Mouse (Mus musculus) lung, postnatal 14 days (tissue): Measurements from ENCODE around the gene Eif2ak1.

Experiments used
- DNase-seq: peaks from one replicate; pipeline ENCODE4 v3.0.0; 2021

Gene Eif2ak1

DNA sequence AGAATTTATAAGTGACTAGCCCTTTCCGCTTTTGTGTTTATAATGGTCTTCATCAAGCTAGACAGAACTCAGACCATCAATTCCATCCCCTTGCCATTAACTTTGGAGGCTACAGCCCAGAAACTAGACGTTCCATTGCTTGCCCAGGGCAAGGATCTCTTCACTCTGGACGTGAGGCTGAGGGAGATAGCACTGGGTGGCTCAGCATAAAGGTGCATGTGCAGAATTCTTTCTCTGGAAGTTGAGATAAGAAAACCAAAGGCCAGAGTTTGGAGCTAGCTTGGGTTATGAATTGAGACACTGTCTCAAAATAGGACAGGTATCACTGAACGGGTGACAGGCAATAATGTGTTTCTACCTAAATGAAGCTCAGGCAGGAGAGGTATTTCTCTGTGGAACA is 86.2 kb downstream of the Eif2ak1 start:
- no peak for DNase-seq

- no peak for DNase-seq
Observed at GRCm38 (mm10) chr5:143906429-143906828, 88.8 kb downstream of the Eif2ak1 start.

GRCm38 (mm10) chr5:143908926-143909325 is 91.3 kb downstream of the Eif2ak1 start:
- no peak for DNase-seq

DNA sequence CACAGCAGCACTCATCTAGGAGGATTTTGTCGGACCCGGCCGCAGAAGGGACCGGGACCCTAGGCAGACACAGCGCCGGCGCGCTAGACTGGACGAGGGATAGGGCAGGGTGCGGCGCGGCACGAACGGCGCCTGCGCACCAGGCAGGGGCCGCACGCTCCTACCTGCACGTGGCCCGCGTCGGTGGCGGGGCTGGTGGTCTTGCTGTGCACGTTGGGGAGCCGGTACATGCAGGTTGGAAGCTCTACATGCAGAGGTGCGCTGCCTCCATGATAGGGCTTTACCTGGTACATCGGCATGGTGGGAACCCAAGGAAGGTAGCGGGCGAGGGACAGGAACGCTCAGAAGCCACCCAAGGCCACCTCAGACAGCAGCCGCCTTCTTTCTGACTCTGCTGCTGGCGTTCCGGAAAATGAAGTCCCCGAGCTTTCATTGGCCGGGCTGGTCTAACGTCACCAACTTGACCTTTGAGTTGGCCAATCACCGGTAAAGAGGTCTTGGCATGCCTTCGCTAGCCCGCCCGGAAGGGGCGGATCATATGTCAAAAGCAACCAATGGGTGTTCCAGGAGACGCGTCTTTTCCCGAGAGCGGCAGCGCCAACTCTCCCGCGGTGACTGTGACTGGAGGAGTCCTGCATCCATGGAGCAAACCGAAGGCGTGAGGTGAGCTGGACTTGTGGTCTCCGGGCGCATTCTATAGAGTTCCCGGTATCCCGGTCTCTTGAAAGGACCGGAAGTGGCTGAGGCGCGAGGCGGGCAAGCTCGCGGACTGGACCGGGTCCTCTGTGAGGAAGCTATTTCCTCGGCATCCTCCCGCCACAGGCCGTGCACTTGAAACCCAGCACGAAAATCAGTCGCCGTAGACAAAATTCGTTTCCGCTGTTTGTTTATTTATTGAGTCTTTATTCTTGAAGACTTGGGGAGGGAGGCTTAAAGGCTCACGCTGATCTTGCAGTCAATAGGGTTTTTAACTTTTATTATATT is 92.1 kb downstream of the Eif2ak1 start, which contains the start of the genes Aimp2 and Pms2:
Gene Aimp2 (minus strand): TSS at position 431 of the 984 bp plus-strand sequence.
Gene Pms2 (plus strand): TSS at position 548 of the 984 bp plus-strand sequence.
- DNase-seq = peak; percentile 95

DNA sequence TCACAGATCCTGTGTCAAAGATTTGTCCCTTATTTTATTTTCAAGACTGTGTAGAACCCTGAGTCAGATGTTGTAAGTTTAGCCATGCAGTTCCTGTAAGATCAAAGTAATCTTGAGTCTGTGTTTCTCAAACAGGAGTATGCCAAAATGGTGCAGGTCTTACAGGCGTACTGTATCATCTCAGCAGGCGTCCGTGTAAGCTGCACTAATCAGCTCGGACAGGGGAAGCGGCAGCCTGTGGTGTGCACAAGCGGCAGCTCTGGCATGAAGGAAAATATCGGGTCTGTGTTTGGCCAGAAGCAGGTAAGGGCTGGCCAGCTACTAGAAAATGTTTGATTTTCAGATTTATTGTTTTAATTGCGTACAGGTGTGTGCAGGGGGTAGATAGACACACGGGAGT is 98.6 kb downstream of the Eif2ak1 start:
- no peak for DNase-seq

DNA sequence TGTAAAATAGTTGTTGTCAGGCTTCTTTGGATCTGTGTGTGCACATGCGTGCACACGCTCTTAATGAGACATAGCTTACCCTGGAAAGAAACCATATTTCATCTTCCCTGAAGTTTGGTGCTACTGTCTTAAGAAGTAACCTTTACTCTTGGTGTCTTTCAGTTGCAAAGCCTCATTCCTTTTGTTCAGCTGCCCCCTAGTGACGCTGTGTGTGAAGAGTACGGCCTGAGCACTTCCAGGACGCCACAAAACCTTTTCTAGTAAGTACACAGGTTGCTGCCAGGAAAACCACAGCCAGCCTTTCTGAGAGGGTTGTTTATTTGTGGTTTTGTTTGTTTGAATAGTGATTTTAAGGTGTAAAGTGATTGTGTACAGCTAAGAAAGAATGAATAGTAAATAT is 99.8 kb downstream of the Eif2ak1 start:
- peak; percentile 74 for DNase-seq

- no peak for DNase-seq
Observed at GRCm38 (mm10) chr5:143918120-143918519, 100.5 kb downstream of the Eif2ak1 start.

- no peak for DNase-seq
Observed at GRCm38 (mm10) chr5:143924781-143925452, 107.3 kb downstream of the Eif2ak1 start.

DNA sequence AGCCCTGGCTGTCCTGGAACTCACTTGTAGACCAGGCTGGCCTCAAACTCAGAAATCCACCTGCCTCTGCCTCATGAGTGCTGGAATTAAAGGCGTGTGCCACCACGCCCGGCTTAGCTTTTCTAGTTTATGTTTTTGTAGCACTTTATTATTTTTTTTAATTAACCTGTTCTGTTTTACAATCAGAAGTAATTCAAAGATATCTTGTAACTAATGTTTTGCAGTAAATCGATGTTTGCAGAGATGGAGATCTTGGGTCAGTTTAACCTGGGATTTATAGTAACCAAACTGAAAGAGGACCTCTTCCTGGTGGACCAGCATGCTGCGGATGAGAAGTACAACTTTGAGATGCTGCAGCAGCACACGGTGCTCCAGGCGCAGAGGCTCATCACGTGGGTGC is 110.3 kb downstream of the Eif2ak1 start, which contains the start of gene Gm42421:
Gene Gm42421 (plus strand): TSS at position 301 of the 400 bp plus-strand sequence.
- no peak for DNase-seq

DNA sequence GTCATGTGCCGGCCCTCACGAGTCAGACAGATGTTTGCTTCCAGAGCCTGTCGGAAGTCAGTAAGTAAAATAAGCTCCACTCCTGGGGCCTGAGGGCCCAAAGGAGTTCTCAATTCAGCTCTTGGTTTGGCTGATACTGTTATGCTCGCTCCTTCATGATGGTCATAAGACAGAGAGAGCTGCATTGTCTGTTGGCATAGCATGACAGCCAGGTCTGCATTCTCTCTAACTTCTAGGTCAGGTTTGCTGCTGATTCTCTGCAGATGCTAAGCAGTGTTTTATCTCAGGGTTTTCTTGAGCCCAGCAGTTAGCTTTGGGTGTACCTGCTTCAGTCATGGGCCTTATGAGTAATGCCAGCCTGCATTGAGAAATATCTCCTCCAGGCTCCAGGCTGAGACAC is 111.7 kb downstream of the Eif2ak1 start:
- no peak for DNase-seq

DNA sequence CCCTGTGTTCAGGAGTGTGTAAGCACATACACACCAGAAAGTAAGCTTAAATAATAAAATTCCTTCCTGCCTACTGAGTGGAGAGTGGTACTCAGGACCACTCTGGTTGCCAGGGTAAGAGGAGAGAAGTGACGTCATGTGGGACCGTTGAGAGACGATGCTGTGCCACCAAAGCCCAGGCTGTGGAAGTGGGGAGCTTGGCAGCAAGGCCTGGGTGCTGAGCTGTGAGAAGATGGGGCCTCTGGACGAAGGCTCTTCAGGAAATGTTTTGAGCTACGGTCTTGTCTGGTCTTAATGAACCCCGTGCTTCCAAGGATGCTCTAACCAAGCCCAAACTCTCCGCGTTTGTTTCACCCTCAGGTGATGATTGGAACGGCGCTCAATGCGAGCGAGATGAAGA is 113.1 kb downstream of the Eif2ak1 start:
- DNase-seq = no peak

DNA sequence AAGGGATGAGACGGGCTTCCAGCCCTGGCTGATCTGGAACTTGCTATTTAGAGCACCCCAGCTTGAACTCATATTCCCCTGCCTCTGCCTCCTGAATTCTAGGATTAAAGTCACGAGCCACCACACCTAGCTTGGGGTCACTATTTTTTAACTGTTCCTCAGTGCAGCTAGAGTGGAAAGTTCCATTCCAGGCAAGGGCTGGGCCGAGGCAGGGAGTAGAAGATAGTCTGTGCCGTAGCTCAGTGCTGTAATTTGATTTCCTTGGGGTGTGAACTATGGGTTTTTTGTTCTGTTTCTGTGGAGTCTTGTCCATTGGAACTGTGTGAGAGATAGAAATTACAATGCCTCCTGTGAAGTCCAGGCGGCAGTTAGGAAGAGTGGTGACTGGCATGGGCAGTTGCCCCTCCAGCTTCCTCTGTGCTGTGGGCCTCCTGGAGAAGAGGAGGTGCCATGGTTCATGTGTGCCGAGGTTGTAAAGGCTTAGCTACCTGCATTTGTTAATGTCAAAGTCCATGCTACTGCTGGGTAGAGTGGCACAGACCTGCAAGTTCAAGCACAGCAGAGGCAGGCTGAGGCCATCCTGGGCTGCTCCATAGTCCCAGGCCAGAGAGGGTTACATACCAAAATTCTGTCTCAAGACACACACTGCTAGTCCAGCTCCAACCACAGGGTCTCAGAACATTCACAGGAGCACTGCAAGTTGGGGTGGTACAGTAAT is 114.4 kb downstream of the Eif2ak1 start:
- DNase-seq = no peak

DNA sequence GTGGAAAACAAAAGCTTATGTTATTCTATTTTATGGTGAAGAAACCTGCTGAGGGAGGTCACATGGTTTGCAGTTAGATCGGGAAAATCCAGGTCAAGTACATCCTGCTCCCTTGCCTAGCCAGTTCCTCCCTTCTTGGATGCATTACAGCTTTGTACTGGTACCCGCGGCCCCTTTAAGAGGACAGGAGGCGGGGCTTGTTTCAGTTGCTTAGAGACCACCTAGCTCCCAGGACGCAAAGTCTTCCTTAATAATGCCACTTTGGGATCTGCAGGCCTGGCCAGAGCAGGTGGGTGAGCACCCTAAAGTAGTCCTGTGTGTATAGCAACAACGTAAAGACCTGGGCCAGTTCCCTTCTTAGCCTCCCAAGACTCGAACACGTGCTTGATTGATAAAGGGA is 115.2 kb downstream of the Eif2ak1 start, which contains the start of gene Rsph10b:
Gene Rsph10b (plus strand): TSS at position 205 of the 400 bp plus-strand sequence.
- peak; percentile 41 for DNase-seq

- no peak for DNase-seq
Observed at GRCm38 (mm10) chr5:143933414-143933813, 115.8 kb downstream of the Eif2ak1 start.

DNA sequence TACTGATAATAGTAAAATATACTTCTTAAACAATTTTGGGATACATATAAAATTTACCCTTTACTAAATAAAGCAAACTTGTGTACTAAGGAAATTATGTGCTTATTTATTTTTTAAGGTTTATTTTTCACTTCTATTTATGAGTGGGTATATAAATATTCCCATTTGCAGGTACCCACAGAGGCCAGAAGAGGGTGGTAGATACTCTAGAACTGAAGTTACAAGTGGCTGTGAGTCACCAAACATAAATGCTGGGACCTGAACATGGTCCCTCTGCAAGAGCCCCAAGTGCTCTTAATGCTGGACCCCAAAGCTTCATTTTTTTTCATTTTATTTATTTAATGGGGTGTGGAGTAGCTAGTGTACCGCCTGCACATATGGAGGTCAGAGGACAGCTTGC is 116.3 kb downstream of the Eif2ak1 start:
- no peak for DNase-seq

DNA sequence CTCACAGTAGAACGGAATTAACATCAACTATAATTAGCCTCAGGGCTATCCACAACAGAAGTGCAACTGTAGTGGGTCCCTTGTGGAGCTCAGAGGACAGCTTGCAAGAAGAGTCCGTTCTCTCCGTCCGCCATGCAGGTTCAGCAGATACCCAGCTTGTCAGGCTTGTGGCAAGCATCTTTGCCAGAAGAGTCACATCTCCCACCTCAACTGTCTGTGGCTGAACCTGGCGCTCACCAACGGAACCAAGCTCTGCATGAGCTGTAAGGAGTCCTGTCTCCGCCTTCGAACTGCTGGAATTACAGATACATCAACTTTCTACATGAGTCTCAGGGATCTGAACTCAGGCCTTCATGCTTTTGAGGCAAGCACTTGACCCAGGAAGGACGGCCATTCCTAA is 118.6 kb downstream of the Eif2ak1 start:
- no peak for DNase-seq

GRCm38 (mm10) chr5:143941588-143941987 is 124.0 kb downstream of the Eif2ak1 start:
- no peak for DNase-seq

GRCm38 (mm10) chr5:143943231-143944125 is 125.9 kb downstream of the Eif2ak1 start:
- no peak for DNase-seq

DNA sequence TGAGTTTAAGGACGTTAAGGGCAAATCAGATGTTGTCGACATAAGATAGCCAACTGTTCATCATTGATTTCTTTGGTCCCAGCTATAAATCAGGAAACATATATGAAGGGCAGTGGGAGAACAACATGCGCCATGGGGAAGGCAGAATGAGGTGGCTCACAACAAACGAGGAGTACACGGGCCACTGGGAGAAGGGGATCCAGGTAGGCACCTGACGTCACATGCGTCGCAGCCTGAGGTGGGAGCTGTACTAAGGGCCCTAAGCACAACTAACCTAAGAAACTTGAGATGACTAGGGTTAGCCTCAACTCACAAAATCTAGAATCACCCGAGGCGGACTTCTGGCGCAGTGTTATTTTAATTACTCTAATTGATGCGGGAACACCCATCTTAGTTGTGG is 130.8 kb downstream of the Eif2ak1 start:
- no peak for DNase-seq

- no peak for DNase-seq
Observed at GRCm38 (mm10) chr5:143950016-143950415, 132.4 kb downstream of the Eif2ak1 start.
